Mouse (Mus musculus) embryonic facial prominence, embryonic 15.5 days (tissue): ENCODE results near the gene Rpia. TPM values are rescaled to one million over a fixed set of nuclear protein-coding genes. Genes with fewer than 3 reads are reported as not detected.
A peak's percentile ranks its signal among the peaks of the same experiment; 100 is the strongest.

ENCODE experiments used
- ATAC-seq: fragments of 200-750 bp; cut with Nextera tagmentation; 2 replicates; pipeline ENCODE4 v1.8.0; 2017; ENCODE audit warnings: low read depth, moderate TSS enrichment; ENCODE audit not compliant: insufficient number of reproducible peaks, low FRiP score, low TSS enrichment
- H3K27ac ChIP-seq: fragments of 300-500 bp; sonication (generic); replicated peaks from 2 replicates; pipeline ENCODE4 v1.5.1; 2015; ENCODE audit warnings: mild to moderate bottlenecking, inconsistent platforms
- H3K27me3 ChIP-seq: fragments of 300-500 bp; sonication (generic); 2 replicates; pipeline ENCODE4 v1.6.1; 2015; ENCODE audit warnings: inconsistent platforms
- H3K36me3 ChIP-seq: fragments of 300-500 bp; sonication (generic); 2 replicates; pipeline ENCODE4 v1.6.1; 2015; ENCODE audit warnings: mild to moderate bottlenecking, inconsistent platforms
- H3K4me1 ChIP-seq: fragments of 300-500 bp; sonication (generic); 2 replicates; pipeline ENCODE4 v1.6.1; 2015; ENCODE audit warnings: inconsistent platforms
- H3K4me2 ChIP-seq: fragments of 300-500 bp; sonication (generic); replicated peaks from 2 replicates; pipeline ENCODE4 v1.6.1; 2015; ENCODE audit warnings: mild to moderate bottlenecking, inconsistent platforms
- H3K4me3 ChIP-seq: fragments of 300-500 bp; sonication (generic); replicated peaks from 2 replicates; pipeline ENCODE4 v1.5.1; 2015; ENCODE audit warnings: mild to moderate bottlenecking, inconsistent platforms
- H3K9ac ChIP-seq: fragments of 300-500 bp; sonication (generic); 2 replicates; pipeline ENCODE4 v1.6.1; 2015; ENCODE audit warnings: inconsistent platforms
- H3K9me3 ChIP-seq: fragments of 300-500 bp; sonication (generic); replicated peaks from 2 replicates; pipeline ENCODE4 v1.6.1; 2016; ENCODE audit warnings: inconsistent platforms
- WGBS: fragments of 180-500 bp; shearing (Covaris S2); methylation state at CpG from one replicate; pipeline ENCODE4 v1.1.7; 2015; 5-methylcytosine and 5-hydroxymethylcytosine counted together
- polyA plus RNA-seq: library from polyadenylated mRNA; unstranded; fragments of >200 nt; fragmentation: Nextera tagmentation; extraction: Ambion mirVana; gene quantifications from 2 replicates; pipeline ENCODE4 v1.2.1, GENCODE M21; 2015

The Rpia gene
- polyA plus RNA-seq, 1 experiment from 2014 or later = 3.2 TPM

DNA sequence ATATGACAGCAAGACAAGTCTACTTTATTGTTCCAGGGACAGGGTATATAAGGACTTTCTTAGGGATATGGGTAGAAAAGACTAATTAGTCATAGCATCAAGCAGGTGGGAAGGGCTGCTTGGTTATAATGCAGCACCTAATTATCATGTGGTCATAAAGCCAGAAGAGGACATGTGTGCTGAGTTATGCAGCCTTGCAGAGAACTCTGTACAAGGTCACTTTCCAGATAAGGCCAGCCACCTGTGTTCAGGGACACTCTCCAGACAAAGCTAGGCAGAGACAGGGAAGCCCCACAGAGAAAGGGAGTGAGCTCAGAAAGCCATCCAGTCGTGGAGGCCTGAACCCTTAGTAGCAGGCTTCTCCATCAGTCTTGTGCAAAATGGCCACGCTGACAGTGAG, 29.5 kb upstream of the Rpia start:
- WGBS = 61% methylated on average over 2 of the region's 2 CpGs

DNA sequence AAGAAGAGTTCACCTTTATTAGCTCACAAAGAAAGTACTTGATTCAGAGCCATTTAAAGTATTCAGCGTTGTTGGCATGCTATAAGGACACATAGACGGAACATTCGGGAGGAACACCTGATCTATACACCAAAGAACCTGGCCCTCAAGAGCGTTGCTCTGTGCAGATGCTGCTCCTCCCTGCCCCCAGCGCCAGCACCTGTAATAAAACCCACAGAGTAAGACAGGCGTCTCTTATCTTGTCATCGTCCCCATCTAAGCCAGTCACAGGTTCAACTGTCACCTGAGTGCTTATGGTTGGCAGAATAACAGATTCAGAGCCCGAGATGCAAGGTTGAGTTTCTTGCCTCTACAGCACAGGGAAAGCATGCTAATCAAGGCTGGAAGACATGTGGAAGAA, 23.4 kb upstream of the Rpia start:
- Histone ChIP-seq H3K36me3 (no peaks in the 10 kb centered on the region), H3K9ac (no peak overlapping the region), H3K4me2 (no peak overlapping the region), H3K27ac (no peak overlapping the region), H3K4me1 (peaks cover 4% of the 10 kb centered on the region; the same call in 1 of the 2 replicates), H3K27me3 (no peaks in the 10 kb centered on the region), H3K9me3 (no peaks in the 10 kb centered on the region), H3K4me3 (no peak overlapping the region)
- 83% methylated on average over 8 of the region's 8 CpGs for WGBS
- ATAC-seq = no peak

More for the DNA sequence above, 29.5 kb upstream of the Rpia start:
- H3K9ac ChIP-seq = no peak overlapping the region
- no peak overlapping the region for H3K4me2 ChIP-seq
- H3K27ac ChIP-seq = no peak overlapping the region
- no peaks in the 10 kb centered on the region for H3K9me3 ChIP-seq
- ATAC-seq = no peak
- H3K36me3 ChIP-seq = no peaks in the 10 kb centered on the region
- no peak overlapping the region for H3K4me3 ChIP-seq
- H3K27me3 ChIP-seq = no peaks in the 10 kb centered on the region
- H3K4me1 ChIP-seq = peaks cover 9% of the 10 kb centered on the region; the same call in 1 of the 2 replicates

DNA sequence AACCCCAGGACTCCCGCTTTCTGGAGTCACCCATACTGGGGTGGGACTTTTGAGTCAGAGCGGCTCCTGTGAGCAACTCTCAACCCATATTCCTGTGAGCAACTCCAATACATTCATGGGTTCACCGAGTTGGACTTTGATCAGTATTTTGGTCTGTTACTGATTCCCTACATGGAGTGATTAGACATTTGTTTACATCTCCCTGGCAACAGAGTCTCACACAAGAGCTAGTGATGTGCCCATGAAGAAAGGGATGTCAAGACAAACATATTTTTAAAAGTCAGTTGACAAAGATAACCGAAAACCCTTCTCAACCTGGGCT, 22.6 kb upstream of the Rpia start:
- no peak overlapping the region for H3K4me2 ChIP-seq
- H3K4me3 ChIP-seq = no peak overlapping the region
- no peak overlapping the region for H3K9ac ChIP-seq
- no peaks in the 10 kb centered on the region for H3K9me3 ChIP-seq
- no peaks in the 10 kb centered on the region for H3K36me3 ChIP-seq
- no peak for ATAC-seq
- H3K27ac ChIP-seq = no peak overlapping the region
- no peaks in the 10 kb centered on the region for H3K27me3 ChIP-seq
- H3K4me1 ChIP-seq = peaks cover 4% of the 10 kb centered on the region; the same call in 1 of the 2 replicates
- 89% methylated on average over 4 of the region's 4 CpGs for WGBS

DNA sequence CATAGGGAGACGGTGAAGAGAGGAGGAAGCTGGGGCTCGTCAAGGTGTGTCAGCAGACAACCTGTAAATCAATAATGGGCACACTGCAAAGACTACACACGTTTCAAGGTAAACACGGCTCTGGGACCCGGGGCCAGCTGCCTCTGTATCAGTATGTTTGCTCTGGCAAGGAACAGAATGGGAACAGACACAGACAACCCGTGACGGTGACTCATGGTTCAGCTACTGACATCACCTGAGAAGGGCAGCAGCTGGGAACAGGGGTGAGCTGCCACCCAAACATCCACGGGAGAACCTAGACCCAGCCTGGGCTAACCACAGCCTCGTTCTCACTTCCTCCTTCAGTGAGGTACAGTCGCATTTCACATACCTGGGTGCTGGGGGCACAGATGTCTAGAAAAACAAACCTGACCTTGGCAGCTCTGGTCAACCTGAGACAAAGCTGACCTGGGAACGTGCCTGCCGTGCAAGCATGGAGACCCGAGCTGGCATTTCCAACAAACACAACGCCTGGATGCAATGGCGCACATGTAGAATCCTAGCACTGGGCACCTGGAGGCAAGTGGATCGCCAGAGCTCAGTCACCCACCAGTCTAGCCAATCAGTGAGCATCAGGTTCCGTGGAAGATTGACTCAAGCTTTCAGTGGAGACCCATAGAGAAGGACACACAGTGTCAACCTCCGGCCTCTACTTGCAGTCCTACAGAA, 22.0 kb upstream of the Rpia start:
- H3K4me1 ChIP-seq = peaks cover 4% of the 10 kb centered on the region; the same call in 1 of the 2 replicates

DNA sequence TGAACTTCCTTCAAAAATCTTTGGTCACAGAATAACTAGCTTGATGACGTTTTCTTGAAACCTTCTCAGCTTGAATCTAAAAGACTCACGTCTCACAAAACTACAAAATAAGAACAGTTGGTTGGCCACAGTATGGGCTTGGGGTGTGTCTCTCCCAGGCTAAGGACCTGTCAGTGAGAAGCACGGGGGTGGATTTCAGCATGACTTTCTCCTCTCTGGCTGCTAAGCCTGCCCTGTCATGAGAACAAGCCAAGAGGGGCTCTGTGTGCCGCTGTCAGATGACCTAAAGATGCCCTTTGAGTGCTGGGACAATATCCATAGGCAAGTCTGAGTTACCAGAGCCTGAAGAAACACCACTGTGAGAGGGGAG, 20.5 kb upstream of the Rpia start:
- Histone ChIP-seq H3K9me3 (no peaks in the 10 kb centered on the region), H3K4me2 (no peak overlapping the region), H3K4me1 (peaks cover 4% of the 10 kb centered on the region; the same call in 1 of the 2 replicates), H3K9ac (no peak overlapping the region), H3K27me3 (no peaks in the 10 kb centered on the region), H3K4me3 (no peak overlapping the region), H3K27ac (no peak overlapping the region), H3K36me3 (no peaks in the 10 kb centered on the region)
- WGBS = 27% methylated on average over 4 of the region's 4 CpGs
- ATAC-seq = no peak

More for the DNA sequence above, 22.0 kb upstream of the Rpia start:
- no peak for ATAC-seq
- Histone ChIP-seq H3K27ac (no peak overlapping the region), H3K9ac (no peak overlapping the region), H3K9me3 (no peaks in the 10 kb centered on the region), H3K4me3 (no peak overlapping the region), H3K36me3 (no peaks in the 10 kb centered on the region), H3K27me3 (no peaks in the 10 kb centered on the region), H3K4me2 (no peak overlapping the region)
- 80% methylated on average over 18 of the region's 18 CpGs for WGBS

DNA sequence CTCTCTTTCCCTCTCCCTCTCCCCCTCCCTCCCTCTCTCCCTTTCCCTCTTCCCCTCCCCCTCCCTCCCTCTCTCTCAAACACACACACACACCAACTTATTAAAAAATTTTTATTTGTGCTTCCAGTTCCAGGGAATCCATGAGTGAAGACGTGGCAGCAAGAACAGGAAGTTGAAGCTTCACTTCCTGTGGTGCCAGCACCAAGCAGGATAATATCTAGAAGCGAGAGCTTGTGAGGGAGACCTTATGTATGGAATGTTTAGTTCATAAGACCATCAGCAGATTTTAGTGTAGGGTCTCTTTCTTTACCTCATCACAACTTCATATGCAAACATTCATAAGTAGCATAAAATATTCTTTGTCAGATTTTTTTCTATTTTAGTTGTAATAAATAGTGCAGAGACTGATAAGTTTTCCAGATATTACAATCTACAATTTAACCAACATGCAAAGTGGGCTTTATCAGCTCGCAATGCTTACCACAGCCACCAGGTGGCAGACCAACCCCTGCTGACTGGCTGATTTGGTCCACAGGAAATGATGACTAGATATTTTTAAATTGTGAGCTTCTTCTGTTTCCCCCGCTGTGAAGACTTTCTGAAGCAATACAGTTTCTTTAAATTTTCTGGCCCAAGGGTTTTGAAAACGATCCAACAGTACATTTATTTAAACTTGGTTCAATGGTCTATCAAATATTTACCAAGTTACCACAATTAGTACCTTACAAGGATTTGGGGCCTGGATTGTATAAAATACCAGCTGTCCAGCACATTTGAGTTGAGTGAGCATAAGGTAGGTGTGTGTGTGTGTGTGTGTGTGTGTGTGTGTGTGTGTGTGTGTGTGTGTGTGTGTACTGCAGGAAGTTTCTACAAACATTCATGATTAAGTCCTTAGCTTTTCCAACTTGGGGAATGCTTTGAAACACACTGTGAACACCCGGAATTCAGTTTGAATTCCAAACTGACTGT, 19.8 kb upstream of the Rpia start:
- no peak overlapping the region for H3K9ac ChIP-seq
- H3K9me3 ChIP-seq = no peaks in the 10 kb centered on the region
- no peak for ATAC-seq
- H3K4me3 ChIP-seq = no peak overlapping the region
- no peak overlapping the region for H3K4me2 ChIP-seq
- 12% methylated on average over 6 of the region's 6 CpGs for WGBS
- no peaks in the 10 kb centered on the region for H3K27me3 ChIP-seq
- no peak overlapping the region for H3K27ac ChIP-seq
- peaks cover 4% of the 10 kb centered on the region; the same call in 1 of the 2 replicates for H3K4me1 ChIP-seq
- no peaks in the 10 kb centered on the region for H3K36me3 ChIP-seq

DNA sequence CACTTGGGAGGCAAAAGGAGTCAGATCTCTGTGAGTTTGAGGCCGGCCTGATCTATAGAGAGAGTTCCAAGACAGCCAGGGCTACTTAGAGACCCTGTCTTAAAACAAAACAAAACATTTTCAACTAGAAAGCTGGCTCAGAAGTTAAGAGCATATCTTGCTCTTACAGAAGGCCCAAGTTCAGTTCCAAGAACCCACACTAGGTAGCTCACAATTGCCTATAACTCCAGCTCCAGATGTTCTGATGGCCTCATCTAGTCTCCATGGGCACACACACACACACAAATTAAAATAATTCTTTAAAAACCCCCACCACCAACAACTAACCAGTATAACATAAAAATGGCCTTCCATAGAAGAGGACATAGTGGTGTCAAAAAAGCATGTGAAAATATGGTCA, 18.5 kb upstream of the Rpia start:
- WGBS = 91% methylated on average over 1 of the region's 1 CpGs
- Histone ChIP-seq H3K4me2 (no peak overlapping the region), H3K27ac (no peak overlapping the region), H3K4me3 (no peak overlapping the region), H3K4me1 (peaks cover 4% of the 10 kb centered on the region), H3K9ac (no peak overlapping the region), H3K9me3 (no peaks in the 10 kb centered on the region), H3K27me3 (no peaks in the 10 kb centered on the region), H3K36me3 (no peaks in the 10 kb centered on the region)
- no peak for ATAC-seq

DNA sequence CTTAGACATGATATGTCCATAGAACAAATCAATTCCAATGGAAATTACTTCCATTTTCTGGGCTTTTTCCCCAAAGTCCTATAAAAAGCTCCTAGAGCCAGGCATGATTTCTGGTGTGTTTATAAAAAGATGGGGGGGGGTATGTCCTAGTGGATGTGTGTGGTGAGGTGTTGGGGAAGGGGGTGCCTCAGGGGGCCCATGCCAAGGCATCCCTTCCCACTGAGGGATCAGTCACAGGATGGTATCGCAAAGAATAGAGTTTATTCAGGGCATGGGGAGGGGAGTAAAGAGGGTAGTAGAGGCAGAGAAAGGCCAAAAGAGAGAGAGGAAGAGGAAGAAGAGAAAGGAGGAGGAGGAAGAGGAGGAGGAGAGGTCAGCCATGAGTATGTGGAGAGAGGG, 14.5 kb upstream of the Rpia start:
- Histone ChIP-seq H3K4me1 (peaks cover 2% of the 10 kb centered on the region), H3K36me3 (no peaks in the 10 kb centered on the region), H3K4me3 (no peak overlapping the region), H3K27ac (no peak overlapping the region), H3K9me3 (no peaks in the 10 kb centered on the region), H3K4me2 (no peak overlapping the region), H3K9ac (no peak overlapping the region), H3K27me3 (no peaks in the 10 kb centered on the region)
- 58% methylated on average over 1 of the region's 1 CpGs for WGBS
- ATAC-seq = no peak

DNA sequence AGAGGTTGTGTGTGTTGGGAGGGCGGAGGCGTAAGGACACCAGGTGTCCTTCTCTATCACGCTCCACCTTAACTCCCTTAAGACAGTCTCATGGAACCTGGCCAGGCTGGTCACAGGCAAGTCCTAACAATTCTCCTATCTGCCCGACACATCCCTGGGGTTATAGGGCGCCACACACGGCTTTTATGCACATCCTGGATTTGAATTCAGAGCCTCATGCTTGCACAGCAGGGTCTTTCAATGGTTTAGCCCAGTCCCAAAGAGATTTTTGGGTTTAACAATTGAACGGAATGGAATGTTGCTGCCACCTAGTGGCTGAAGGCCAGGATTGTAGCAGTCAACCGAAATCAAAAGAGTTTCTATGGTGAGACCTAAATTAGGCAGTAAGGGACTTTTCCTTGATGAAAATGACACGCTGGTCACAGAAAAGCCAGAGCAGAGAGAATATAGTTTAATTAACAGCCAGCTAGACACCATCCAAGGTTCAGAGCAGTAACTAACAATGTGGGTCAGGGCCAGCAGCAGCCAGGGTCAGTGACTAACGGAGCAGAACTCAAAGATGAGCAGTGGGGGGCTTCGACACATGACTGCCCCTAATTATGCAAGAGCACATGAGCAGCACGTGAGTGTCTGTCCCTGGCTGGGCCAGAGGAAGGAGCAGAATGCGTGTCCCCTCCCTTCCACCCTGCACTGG, 13.9 kb upstream of the Rpia start:
- peaks cover 2% of the 10 kb centered on the region for H3K4me1 ChIP-seq
- H3K4me3 ChIP-seq = 0 out of 2 replicates have a peak overlapping the region, but pooled peaks have one; percentile 8
- H3K27ac ChIP-seq = no peak overlapping the region
- peak overlapping the region; percentile 44 for H3K4me2 ChIP-seq
- ATAC-seq = peak; percentile 17; the same call in 1 of the 2 replicates
- H3K9ac ChIP-seq = no peak overlapping the region
- WGBS = 19% methylated on average over 13 of the region's 13 CpGs
- no peaks in the 10 kb centered on the region for H3K27me3 ChIP-seq
- no peaks in the 10 kb centered on the region for H3K36me3 ChIP-seq
- no peaks in the 10 kb centered on the region for H3K9me3 ChIP-seq

DNA sequence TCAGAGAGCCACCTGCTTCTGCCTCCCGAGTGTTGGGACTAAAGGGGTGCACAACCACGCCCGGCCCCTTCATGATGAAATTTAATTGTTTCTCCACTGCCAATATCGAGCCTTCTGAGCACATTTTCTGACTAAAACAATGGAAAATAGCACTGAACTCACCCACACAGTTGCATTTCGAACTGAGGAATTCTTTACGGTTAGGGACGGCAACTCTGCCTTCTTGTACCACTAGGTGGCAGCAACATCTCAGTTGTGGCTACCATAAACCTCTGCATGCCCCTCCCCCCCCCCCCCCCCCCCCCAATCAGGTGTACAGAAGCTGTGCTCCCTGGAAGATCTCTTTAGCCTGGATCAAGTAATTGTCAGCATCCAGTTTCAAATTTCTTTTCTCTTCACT, 13.2 kb upstream of the Rpia start:
- WGBS = 11% methylated on average over 7 of the region's 7 CpGs
- Histone ChIP-seq H3K4me1 (peaks cover 2% of the 10 kb centered on the region), H3K9ac (no peak overlapping the region), H3K4me2 (peak overlapping the region; percentile 44), H3K36me3 (no peaks in the 10 kb centered on the region), H3K9me3 (no peaks in the 10 kb centered on the region), H3K27me3 (no peaks in the 10 kb centered on the region), H3K27ac (0 out of 2 replicates have a peak overlapping the region, but pooled peaks have one; percentile 11), H3K4me3 (no peak overlapping the region)
- peak; percentile 63; the same call in 1 of the 2 replicates for ATAC-seq

DNA sequence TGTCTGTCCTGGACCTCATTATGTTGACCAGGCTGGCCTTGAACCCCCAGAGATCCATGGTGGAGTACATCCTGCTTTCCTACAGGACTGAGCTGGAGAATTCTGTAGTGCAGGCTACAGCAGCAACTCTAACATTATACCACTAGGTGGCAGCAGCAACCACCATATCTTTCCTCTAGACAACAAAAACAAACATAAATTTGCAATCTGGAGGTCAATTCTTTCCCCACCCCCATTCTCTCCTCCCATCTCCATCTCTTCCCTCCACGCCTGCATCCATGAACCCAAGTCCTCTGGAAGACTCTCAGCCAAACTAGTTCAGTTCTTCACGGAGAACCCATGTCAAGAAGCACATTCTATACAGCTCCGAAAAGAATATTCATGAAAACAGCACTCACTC, 12.6 kb upstream of the Rpia start:
- no peak for ATAC-seq
- H3K4me3 ChIP-seq = 0 out of 2 replicates have a peak overlapping the region, but pooled peaks have one; percentile 8
- H3K9ac ChIP-seq = no peak overlapping the region
- H3K27me3 ChIP-seq = no peaks in the 10 kb centered on the region
- H3K4me2 ChIP-seq = peak overlapping the region; percentile 40; the same call in 1 of the 2 replicates
- H3K36me3 ChIP-seq = no peaks in the 10 kb centered on the region
- no peak overlapping the region for H3K27ac ChIP-seq
- H3K9me3 ChIP-seq = no peaks in the 10 kb centered on the region
- 25% methylated on average over 3 of the region's 3 CpGs for WGBS
- peaks cover 2% of the 10 kb centered on the region for H3K4me1 ChIP-seq
